Mouse (Mus musculus): Measurements from ENCODE around the gene Adra2a.

The Adra2a gene

GRCm38 (mm10) chr19:54043851-54044250, at the start of gene Adra2a:
TSS of gene Adra2a (plus strand) at chr19:54044151.
- no peak for TF ChIP-seq GATA4 (IDR thresholded peaks at IDR 0.05; ENCODE audit: insufficient replicate concordance, low read length)

GRCm38 (mm10) chr19:53994276-53994675, 49.7 kb upstream of the Adra2a start:
- TF ChIP-seq GATA4 (IDR thresholded peaks at IDR 0.05; ENCODE audit: insufficient replicate concordance, low read length) = no peak

GRCm38 (mm10) chr19:54010973-54011372, 33.0 kb upstream of the Adra2a start:
- no peak for TF ChIP-seq GATA4 (IDR thresholded peaks at IDR 0.05; ENCODE audit: insufficient replicate concordance, low read length)

GRCm38 (mm10) chr19:54014999-54015398, 29.0 kb upstream of the Adra2a start:
- no peak for TF ChIP-seq GATA4 (IDR thresholded peaks at IDR 0.05; ENCODE audit: insufficient replicate concordance, low read length)

- no peak for TF ChIP-seq GATA4 (IDR thresholded peaks at IDR 0.05; ENCODE audit: insufficient replicate concordance, low read length)
Measured at GRCm38 (mm10) chr19:54015503-54015902, 28.4 kb upstream of the Adra2a start.

- no peak for TF ChIP-seq GATA4 (IDR thresholded peaks at IDR 0.05; ENCODE audit: insufficient replicate concordance, low read length)
Measured at GRCm38 (mm10) chr19:54035100-54035499, 8.9 kb upstream of the Adra2a start.

- no peak for TF ChIP-seq GATA4 (IDR thresholded peaks at IDR 0.05; ENCODE audit: insufficient replicate concordance, low read length)
Measured at GRCm38 (mm10) chr19:54039441-54039840, 4.5 kb upstream of the Adra2a start.

GRCm38 (mm10) chr19:54040356-54041028, 3.5 kb upstream of the Adra2a start:
- no peak for TF ChIP-seq GATA4 (IDR thresholded peaks at IDR 0.05; ENCODE audit: insufficient replicate concordance, low read length)

- no peak for TF ChIP-seq GATA4 (IDR thresholded peaks at IDR 0.05; ENCODE audit: insufficient replicate concordance, low read length)
Measured at GRCm38 (mm10) chr19:54041029-54041367, 3.0 kb upstream of the Adra2a start.

- TF ChIP-seq GATA4 (IDR thresholded peaks at IDR 0.05; ENCODE audit: insufficient replicate concordance, low read length) = no peak
Measured at GRCm38 (mm10) chr19:54044507-54045371, 788 bp downstream of the Adra2a start.

GRCm38 (mm10) chr19:54045412-54045811, 1.5 kb downstream of the Adra2a start:
- TF ChIP-seq GATA4 (IDR thresholded peaks at IDR 0.05; ENCODE audit: insufficient replicate concordance, low read length) = no peak

- no peak for TF ChIP-seq GATA4 (IDR thresholded peaks at IDR 0.05; ENCODE audit: insufficient replicate concordance, low read length)
Measured at GRCm38 (mm10) chr19:54045931-54046683, 2.2 kb downstream of the Adra2a start.

GRCm38 (mm10) chr19:54046684-54047070, 2.7 kb downstream of the Adra2a start:
- no peak for TF ChIP-seq GATA4 (IDR thresholded peaks at IDR 0.05; ENCODE audit: insufficient replicate concordance, low read length)

- TF ChIP-seq GATA4 (IDR thresholded peaks at IDR 0.05; ENCODE audit: insufficient replicate concordance, low read length) = no peak
Measured at GRCm38 (mm10) chr19:54047386-54048050, 3.6 kb downstream of the Adra2a start.
